In genomic region chr1:60342808-60343629, GRCm38 (mm10) we compare ENCODE assay signal across 7 mouse cellular contexts. TPM values are rescaled to one million over a fixed set of nuclear protein-coding genes. Genes with fewer than 3 reads are reported as not detected.
DNase-seq lines count a peak whose midpoint lies in the region; ATAC-seq lines count a peak whose summit lies in the region.

TSS of gene Cyp20a1 (plus strand) at chr1:60343323.

- H3K36me3 ChIP-seq in embryonic facial prominence, embryonic 11.5 days (replicated peaks; ENCODE audit: control insufficient read depth, insufficient read depth, low read depth, low read length) = no peaks in the 10 kb centered on the region; the same call in 1 of the 2 replicates
- H3K36me3 ChIP-seq in limb, embryonic 10.5 days = peaks cover 12% of the 10 kb centered on the region
- H3K36me3 ChIP-seq in midbrain, embryonic 13.5 days = peaks cover 6% of the 10 kb centered on the region

- DNase-seq in adrenal gland, postnatal 14 days = peak; percentile 95
- DNase-seq in embryonic facial prominence, embryonic 11.5 days (ENCODE audit: low spot score) = peak; percentile 85
- DNase-seq in kidney, adult 11 months = peak; percentile 92
- DNase-seq in limb, embryonic 10.5 days (ENCODE audit: low spot score) = peak; percentile 92
- DNase-seq in spleen, adult 12 weeks (ENCODE audit: low spot score) = peak; percentile 81

- peak; percentile 97 for ATAC-seq in embryonic facial prominence, embryonic 11.5 days (replicated peaks; ENCODE audit: insufficient number of reproducible peaks, low FRiP score, low TSS enrichment, low read depth)
- peak; percentile 97 for ATAC-seq in granulocyte monocyte progenitor cell, adult 5-6 weeks (replicated peaks; ENCODE audit: poor library complexity, severe bottlenecking)
- peak; percentile 98 for ATAC-seq in midbrain, embryonic 13.5 days

- H3K9ac ChIP-seq in embryonic facial prominence, embryonic 11.5 days (replicated peaks; ENCODE audit: low read length) = peak within 1 kb of the TSS; percentile 81
- peak within 1 kb of the TSS; percentile 76 for H3K9ac ChIP-seq in midbrain, embryonic 13.5 days (replicated peaks)

- peak within 1 kb of the TSS; percentile 48 for H3K4me2 ChIP-seq in embryonic facial prominence, embryonic 11.5 days (ENCODE audit: low read depth, low read length)
- H3K4me2 ChIP-seq in midbrain, embryonic 13.5 days (replicated peaks) = peak within 1 kb of the TSS; percentile 62

- 1% methylated on average over 60 of the region's 60 CpGs for WGBS in embryonic facial prominence, embryonic 11.5 days
- 1% methylated on average over 60 of the region's 60 CpGs for WGBS in limb, embryonic 10.5 days
- 2% methylated on average over 60 of the region's 60 CpGs for WGBS in midbrain, embryonic 13.5 days

- H3K4me1 ChIP-seq in embryonic facial prominence, embryonic 11.5 days (ENCODE audit: control insufficient read depth, insufficient read depth, low read length) = no peaks in the 10 kb centered on the region
- peaks cover 16% of the 10 kb centered on the region for H3K4me1 ChIP-seq in limb, embryonic 10.5 days
- H3K4me1 ChIP-seq in midbrain, embryonic 13.5 days (replicated peaks) = peaks cover 14% of the 10 kb centered on the region

- H3K27ac ChIP-seq in embryonic facial prominence, embryonic 11.5 days (replicated peaks; ENCODE audit: low read depth, low read length) = peak within 1 kb of the TSS; percentile 83
- peak within 1 kb of the TSS; percentile 94 for H3K27ac ChIP-seq in limb, embryonic 10.5 days
- H3K27ac ChIP-seq in midbrain, embryonic 13.5 days = peak within 1 kb of the TSS; percentile 87

- peak within 1 kb of the TSS; percentile 63 for H3K4me3 ChIP-seq in embryonic facial prominence, embryonic 11.5 days (ENCODE audit: low read depth, low read length)
- peak within 1 kb of the TSS; percentile 75 for H3K4me3 ChIP-seq in limb, embryonic 10.5 days
- peak within 1 kb of the TSS; percentile 69 for H3K4me3 ChIP-seq in midbrain, embryonic 13.5 days (replicated peaks)

- H3K9me3 ChIP-seq in embryonic facial prominence, embryonic 11.5 days (replicated peaks; ENCODE audit: control insufficient read depth, low read length) = no peaks in the 10 kb centered on the region
- H3K9me3 ChIP-seq in limb, embryonic 10.5 days (replicated peaks) = no peaks in the 10 kb centered on the region
- H3K9me3 ChIP-seq in midbrain, embryonic 13.5 days = no peaks in the 10 kb centered on the region

- no peaks in the 10 kb centered on the region for H3K27me3 ChIP-seq in embryonic facial prominence, embryonic 11.5 days (ENCODE audit: control insufficient read depth, insufficient read depth, low read length)
- H3K27me3 ChIP-seq in limb, embryonic 10.5 days (ENCODE audit: low read depth, poor library complexity, severe bottlenecking) = no peaks in the 10 kb centered on the region
- no peaks in the 10 kb centered on the region for H3K27me3 ChIP-seq in midbrain, embryonic 13.5 days

RNA-seq across cellular contexts. Expression of gene Cyp20a1, which starts in this region (rescaled TPM):
- 26.5 and 27.6 TPM in 2 replicates for total RNA-seq in adrenal gland, postnatal 14 days (2021)
- 12.2 and 12.4 TPM in 2 replicates for polyA plus RNA-seq in embryonic facial prominence, embryonic 11.5 days (2014; fragmentation: Nextera tagmentation; extraction: Ambion mirVana)
- total RNA-seq in granulocyte monocyte progenitor cell, adult 5-6 weeks (2014; fragmentation: Nextera tagmentation) = 19.9 and 29.2 TPM in 2 replicates
- total RNA-seq in granulocyte monocyte progenitor cell, adult 5-6 weeks (2017) = 32.6 and 38.8 TPM in 2 replicates
- 20.9 and 25.3 TPM in 2 replicates for polyA plus RNA-seq in limb, embryonic 10.5 days (2016; fragmentation: Nextera tagmentation; extraction: Ambion mirVana)
- 14.5 and 16.1 TPM in 2 replicates for polyA plus RNA-seq in midbrain, embryonic 13.5 days (2015; fragmentation: Nextera tagmentation; extraction: Ambion mirVana)

Comparison
In these comparisons a context has a peak if more than half of its experiments do, and no peak if none do; other contexts are left out.
1. Peak in every context shown above with its lines: DNase-seq, ATAC-seq, H3K4me3 ChIP-seq and H3K27ac ChIP-seq.